Mouse (Mus musculus) B cell, adult (primary cell): Measurements from ENCODE around the gene Abi3. TPM values are rescaled to one million over a fixed set of nuclear protein-coding genes. Genes with fewer than 3 reads are reported as not detected.

ENCODE experiments used
- total RNA-seq: library from RNA; stranded (reverse); gene quantifications from 4 replicates; pipeline ENCODE4 v1.2.4, GENCODE M21; 2023; ENCODE audit not compliant: inconsistent age

Abi3 gene
- 78.5 to 94.6 TPM (median 87.2 TPM) in 4 replicates for total RNA-seq

GRCm38 (mm10) chr11:95842074-95842681, at the start of gene Abi3:
TSS of gene Abi3 (minus strand) at chr11:95842476.

GRCm38 (mm10) chr11:95837059-95837458, 5.2 kb downstream of the Abi3 start, which contains the start of gene Gngt2:
TSS of gene Gngt2 (plus strand) at chr11:95837216.

GRCm38 (mm10) chr11:95824071-95824876, 18.0 kb downstream of the Abi3 start, which contains the start of gene Phospho1:
TSS of gene Phospho1 (plus strand) at chr11:95824499.

Other genes with a start within 250 kb of the Abi3 start
- 44.6 to 55.8 TPM (median 53.5 TPM) in 4 replicates for gene Phb, start 175.5 kb downstream of the Abi3 start, total RNA-seq
- gene Zfp652, start 129.8 kb downstream of the Abi3 start, total RNA-seq: 53.2 to 59.1 TPM (median 57.0 TPM) in 4 replicates
- 1.9 to 2.7 TPM (median 2.2 TPM) in 4 replicates for gene B130006D01Rik, start 118.9 kb downstream of the Abi3 start, total RNA-seq
- gene Phospho1, start 18.0 kb downstream of the Abi3 start, total RNA-seq: not detected in 4 replicates
- gene Gngt2, start 5.3 kb downstream of the Abi3 start, total RNA-seq: 54.2 to 69.8 TPM (median 60.7 TPM) in 4 replicates
- gene B4galnt2, start 72.4 kb upstream of the Abi3 start, total RNA-seq: 0.90 to 1.3 TPM (median 1.2 TPM) in 3 of 4 replicates, not detected in the other
- gene Igf2bp1, start 163.5 kb upstream of the Abi3 start, total RNA-seq: not detected in 4 replicates
- not detected in 4 replicates for gene Gip, start 182.1 kb upstream of the Abi3 start, total RNA-seq
- 56.9 to 67.6 TPM (median 63.2 TPM) in 4 replicates for gene Snf8, start 192.4 kb upstream of the Abi3 start, total RNA-seq
- 48.9 to 53.1 TPM (median 49.5 TPM) in 4 replicates for gene Ube2z, start 222.9 kb upstream of the Abi3 start, total RNA-seq
- gene Atp5g1, start 233.2 kb upstream of the Abi3 start, total RNA-seq: 96.5 to 132 TPM (median 104 TPM) in 4 replicates